Mouse (Mus musculus) ES-Bruce4 (cell line): ENCODE measurements around the gene Txnrd3. TPM values are rescaled to one million over a fixed set of nuclear protein-coding genes. Genes with fewer than 3 reads are reported as not detected.

Experiments used
- H3K27ac ChIP-seq: 2 replicates; pipeline ENCODE4 v1.5.1; 2012; ENCODE audit warnings: low read length, inconsistent platforms; ENCODE audit not compliant: insufficient read depth
- H3K27me3 ChIP-seq: 2 replicates; pipeline ENCODE4 v1.6.1; 2012; ENCODE audit warnings: mild to moderate bottlenecking, low read length, inconsistent platforms; ENCODE audit not compliant: control insufficient read depth, poor library complexity, insufficient read depth, severe bottlenecking
- H3K36me3 ChIP-seq: 2 replicates; pipeline ENCODE4 v1.6.1; 2012; ENCODE audit warnings: inconsistent platforms, mild to moderate bottlenecking, low read length, moderate library complexity; ENCODE audit not compliant: control insufficient read depth, poor library complexity, insufficient read depth, severe bottlenecking
- H3K4me1 ChIP-seq: one replicate; pipeline ENCODE4 v1.8.1; 2011; ENCODE audit warnings: low read length; ENCODE audit not compliant: control insufficient read depth, insufficient read depth
- H3K4me3 ChIP-seq: 2 replicates; pipeline ENCODE4 v1.5.1; 2011; ENCODE audit warnings: low read depth, mild to moderate bottlenecking, low read length
- H3K9ac ChIP-seq: 2 replicates; pipeline ENCODE4 v1.6.1; 2012; ENCODE audit warnings: low read depth, mild to moderate bottlenecking, inconsistent platforms; ENCODE audit not compliant: poor library complexity, severe bottlenecking
- H3K9me3 ChIP-seq: replicated peaks from 2 replicates; pipeline ENCODE4 v1.6.1; 2012; ENCODE audit warnings: mild to moderate bottlenecking, low read length, inconsistent platforms; ENCODE audit not compliant: control insufficient read depth, poor library complexity, insufficient read depth, severe bottlenecking
- CTCF ChIP-seq: IDR thresholded peaks from one replicate; pipeline ENCODE4 v1.8.1; 2011; ENCODE audit warnings: low read depth, low read length
- EP300 ChIP-seq: IDR thresholded peaks from 2 replicates; pipeline ENCODE4 v1.6.1; 2011; ENCODE audit warnings: low read depth, low read length; ENCODE audit not compliant: insufficient read depth
- POLR2A ChIP-seq: IDR thresholded peaks from one replicate; pipeline ENCODE4 v1.8.1; 2011; ENCODE audit warnings: low read length; ENCODE audit not compliant: insufficient read depth
- polyA plus RNA-seq: library from polyadenylated mRNA; stranded (reverse); fragments of >200 nt; gene quantifications from 2 replicates; pipeline ENCODE4 v1.2.4, GENCODE M21; 2011; ENCODE audit warnings: low read depth; ENCODE audit not compliant: missing spikeins, insufficient read depth, insufficient read length

The Txnrd3 gene
- polyA plus RNA-seq, 1 experiment: 2.4 TPM

DNA sequence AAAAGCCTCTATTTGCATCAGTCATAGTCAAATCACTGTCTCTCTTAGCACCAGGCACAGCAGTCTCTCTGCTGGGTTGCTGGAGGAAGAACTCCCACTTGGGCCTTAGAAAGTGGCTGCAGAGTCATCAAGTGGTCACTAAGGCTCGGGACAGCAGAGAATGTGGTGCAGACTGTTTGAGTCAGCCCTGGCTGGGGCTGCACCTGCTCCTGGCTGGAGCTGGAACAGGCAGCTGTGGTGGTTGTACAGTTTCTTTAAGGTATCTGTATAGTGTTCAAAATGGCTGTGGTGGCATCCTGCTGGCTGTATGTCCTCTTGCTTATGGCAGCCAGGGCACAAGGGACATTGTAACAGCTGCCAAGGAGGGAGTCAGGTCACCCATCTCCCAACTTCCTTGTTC is 16.7 kb downstream of the Txnrd3 start:
- no peaks in the 10 kb centered on the region for H3K4me1 ChIP-seq
- no peaks in the 10 kb centered on the region for H3K9me3 ChIP-seq
- no peaks in the 10 kb centered on the region for H3K27me3 ChIP-seq
- no peak overlapping the region for H3K4me3 ChIP-seq
- no peak overlapping the region for H3K27ac ChIP-seq
- TF ChIP-seq EP300: no peak
- no peak for TF ChIP-seq CTCF
- TF ChIP-seq POLR2A: no peak
- no peak overlapping the region for H3K9ac ChIP-seq
- no peaks in the 10 kb centered on the region for H3K36me3 ChIP-seq

DNA sequence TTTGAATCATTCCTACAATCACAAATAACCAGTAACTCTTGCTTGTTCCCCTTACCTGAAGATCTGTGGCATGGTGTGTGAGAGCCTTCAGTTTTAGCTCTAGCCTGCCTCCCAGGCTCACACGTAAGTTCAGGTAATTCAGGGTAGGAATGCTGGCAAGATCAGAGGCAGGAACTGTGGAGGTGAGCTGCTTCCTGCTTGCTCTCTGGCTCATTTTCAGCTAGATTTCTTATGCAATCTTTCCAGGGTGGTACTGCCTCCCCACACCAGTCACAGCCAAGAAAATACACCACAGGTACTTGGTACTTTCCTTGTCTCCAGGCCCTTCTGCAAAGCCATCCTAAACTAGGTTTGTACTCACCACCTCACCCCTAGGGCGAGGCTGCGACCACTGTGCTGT is 18.7 kb downstream of the Txnrd3 start:
- H3K9ac ChIP-seq: no peak overlapping the region
- TF ChIP-seq POLR2A (no peak), CTCF (no peak), EP300 (no peak)
- no peaks in the 10 kb centered on the region for H3K27me3 ChIP-seq
- H3K4me3 ChIP-seq: no peak overlapping the region
- H3K9me3 ChIP-seq: no peaks in the 10 kb centered on the region
- no peak overlapping the region for H3K27ac ChIP-seq
- H3K36me3 ChIP-seq: no peaks in the 10 kb centered on the region
- H3K4me1 ChIP-seq: no peaks in the 10 kb centered on the region

DNA sequence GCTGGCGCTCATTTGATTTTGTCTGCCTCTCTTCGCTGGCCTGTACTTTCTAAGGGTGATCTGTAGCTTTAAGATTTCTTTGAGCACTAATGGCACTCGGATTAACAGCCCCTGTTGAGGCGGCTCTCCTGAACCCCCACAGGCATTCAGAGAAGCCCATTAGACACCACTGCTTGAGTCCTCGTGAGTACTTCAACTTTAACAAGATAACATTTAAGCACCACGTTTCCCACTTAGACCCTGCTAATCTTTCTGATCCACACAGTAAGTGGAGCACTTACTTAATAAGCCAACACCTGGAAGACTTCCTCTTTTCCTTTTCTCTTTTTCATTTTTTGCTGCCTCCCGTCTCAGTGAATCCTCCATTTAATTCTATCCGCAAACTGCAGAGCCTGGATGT is 21.4 kb downstream of the Txnrd3 start:
- H3K9ac ChIP-seq: no peak overlapping the region

DNA sequence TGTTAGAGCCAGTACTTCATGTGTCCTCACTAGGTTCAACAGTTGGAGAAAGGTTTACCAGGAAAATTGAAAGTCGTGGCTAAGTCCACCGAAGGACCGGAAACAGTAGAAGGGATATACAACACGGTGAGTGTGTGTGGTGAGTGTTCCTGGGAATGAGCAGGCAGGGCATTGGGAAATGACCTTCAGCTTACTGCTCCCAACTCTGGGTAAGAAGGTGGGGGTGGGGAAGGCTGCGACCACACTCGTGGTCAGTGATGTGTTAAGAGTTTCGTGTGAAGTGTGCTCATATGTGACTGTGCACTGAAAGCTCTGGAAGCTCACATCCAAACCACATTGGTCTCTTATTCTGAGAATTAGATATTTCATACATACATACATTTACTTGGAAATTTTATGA is 21.9 kb downstream of the Txnrd3 start:
- Histone ChIP-seq H3K27ac (no peak overlapping the region), H3K4me1 (no peaks in the 10 kb centered on the region), H3K9me3 (no peaks in the 10 kb centered on the region), H3K4me3 (no peak overlapping the region), H3K36me3 (no peaks in the 10 kb centered on the region), H3K27me3 (no peaks in the 10 kb centered on the region), H3K9ac (no peak overlapping the region)
- TF ChIP-seq CTCF: no peak
- TF ChIP-seq POLR2A: no peak
- TF ChIP-seq EP300: no peak

More for the DNA sequence above, 21.4 kb downstream of the Txnrd3 start:
- Histone ChIP-seq H3K4me1 (no peaks in the 10 kb centered on the region), H3K27me3 (no peaks in the 10 kb centered on the region), H3K36me3 (no peaks in the 10 kb centered on the region), H3K4me3 (no peak overlapping the region), H3K9me3 (no peaks in the 10 kb centered on the region), H3K27ac (no peak overlapping the region)
- TF ChIP-seq POLR2A (no peak), EP300 (no peak), CTCF (no peak)

DNA sequence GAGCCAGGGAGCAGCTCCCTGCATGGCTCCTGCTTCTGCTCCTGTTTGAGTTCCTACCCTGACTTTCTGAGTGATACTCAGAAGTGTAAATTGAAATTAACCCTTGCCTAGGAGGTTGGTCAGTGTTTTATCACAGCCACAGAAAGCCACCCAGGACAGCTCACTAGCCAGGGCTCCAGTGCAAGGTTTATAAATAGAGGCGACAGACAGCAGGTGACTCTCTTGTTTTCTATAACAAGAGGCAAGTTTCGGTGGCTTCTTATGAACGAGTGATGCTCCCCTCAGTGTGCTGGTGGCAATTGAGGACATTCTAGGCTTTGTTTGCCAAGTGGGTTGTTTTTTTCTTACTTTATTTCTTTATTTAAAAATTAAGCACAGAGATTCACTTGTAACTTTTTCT is 23.2 kb downstream of the Txnrd3 start:
- Histone ChIP-seq H3K27ac (no peak overlapping the region), H3K4me3 (no peak overlapping the region), H3K9ac (no peak overlapping the region), H3K4me1 (no peaks in the 10 kb centered on the region), H3K36me3 (no peaks in the 10 kb centered on the region), H3K9me3 (no peaks in the 10 kb centered on the region), H3K27me3 (no peaks in the 10 kb centered on the region)
- TF ChIP-seq POLR2A: no peak
- TF ChIP-seq EP300: no peak
- TF ChIP-seq CTCF: no peak

DNA sequence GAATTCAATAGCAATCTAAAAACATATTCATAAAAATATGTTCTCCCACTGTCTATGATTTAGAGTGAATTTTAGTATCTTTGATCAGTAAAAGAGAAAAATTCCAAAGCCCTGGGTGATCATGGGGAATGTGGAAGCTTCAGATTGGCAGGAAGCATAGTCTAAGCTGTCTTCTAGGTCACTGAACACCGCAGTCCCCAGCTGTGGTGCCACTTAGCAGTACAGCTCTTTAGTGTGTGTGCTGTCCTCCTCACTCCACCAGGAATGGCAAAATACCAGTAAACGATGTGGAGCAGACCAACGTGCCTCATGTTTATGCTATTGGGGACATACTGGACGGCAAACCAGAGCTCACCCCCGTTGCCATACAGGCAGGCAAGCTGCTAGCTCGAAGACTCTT is 25.8 kb downstream of the Txnrd3 start:
- H3K36me3 ChIP-seq: no peaks in the 10 kb centered on the region
- no peaks in the 10 kb centered on the region for H3K9me3 ChIP-seq
- H3K27ac ChIP-seq: no peak overlapping the region
- TF ChIP-seq EP300 (no peak), CTCF (no peak), POLR2A (no peak)
- no peak overlapping the region for H3K9ac ChIP-seq
- H3K27me3 ChIP-seq: no peaks in the 10 kb centered on the region
- H3K4me1 ChIP-seq: no peaks in the 10 kb centered on the region
- no peak overlapping the region for H3K4me3 ChIP-seq
